Mouse (Mus musculus) frontal cortex, adult 2 months (tissue): ENCODE data around the gene Myrf. TPM values are rescaled to one million over a fixed set of nuclear protein-coding genes. Genes with fewer than 3 reads are reported as not detected.
A peak's percentile ranks its signal among the peaks of the same experiment; 100 is the strongest.

Experiments used
- DNase-seq, 2 experiments: peaks; one replicate each; pipeline ENCODE4 v3.0.0; 2022; ENCODE audit warnings: low spot score in 1 of 2; ENCODE audit errors: extremely low spot score in 1 of 2
- polyA plus RNA-seq: library from polyadenylated mRNA; depleted of rRNA; stranded (reverse); fragments of >200 nt; gene quantifications from 2 replicates; pipeline ENCODE4 v1.2.3, GENCODE M21; 2012

Myrf gene
- polyA plus RNA-seq, 1 experiment, result 13.4 TPM

DNA sequence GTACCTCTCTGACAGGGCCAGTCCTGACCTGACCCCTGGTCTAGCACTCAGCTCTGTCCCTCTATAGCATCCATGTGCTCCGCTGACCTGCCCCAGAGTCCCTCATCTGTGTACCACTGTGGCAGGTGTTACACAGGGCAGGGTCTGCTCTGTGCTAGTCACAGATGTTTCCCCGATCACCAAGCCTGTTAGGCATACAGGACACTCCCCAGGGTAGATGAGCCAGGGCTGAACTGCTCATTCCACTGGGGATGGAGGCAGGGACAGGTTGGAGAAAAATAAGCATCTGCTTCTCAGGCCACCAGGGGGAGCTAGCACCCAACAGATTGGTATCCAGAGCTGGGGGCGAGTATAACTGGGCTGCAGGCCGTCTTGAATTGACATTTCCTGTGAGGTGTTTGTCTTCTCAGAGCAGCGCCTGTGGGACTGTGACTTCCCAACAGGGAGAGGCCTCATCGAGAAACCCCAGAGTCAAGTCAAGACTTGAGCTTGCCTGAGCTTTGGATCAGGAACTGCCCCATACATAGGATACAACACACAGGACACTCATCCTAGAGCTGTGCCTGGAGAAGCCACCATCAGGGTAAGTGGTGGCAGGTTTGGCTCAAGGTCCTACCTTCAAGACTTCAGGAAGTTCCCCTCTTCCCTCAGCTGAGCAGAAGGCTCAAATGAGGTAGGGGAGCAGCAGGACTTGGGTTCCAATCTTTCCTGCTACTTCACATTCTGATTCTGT, 17.9 kb upstream of the Myrf start:
- peak; percentile 61 to 92 for DNase-seq

DNA sequence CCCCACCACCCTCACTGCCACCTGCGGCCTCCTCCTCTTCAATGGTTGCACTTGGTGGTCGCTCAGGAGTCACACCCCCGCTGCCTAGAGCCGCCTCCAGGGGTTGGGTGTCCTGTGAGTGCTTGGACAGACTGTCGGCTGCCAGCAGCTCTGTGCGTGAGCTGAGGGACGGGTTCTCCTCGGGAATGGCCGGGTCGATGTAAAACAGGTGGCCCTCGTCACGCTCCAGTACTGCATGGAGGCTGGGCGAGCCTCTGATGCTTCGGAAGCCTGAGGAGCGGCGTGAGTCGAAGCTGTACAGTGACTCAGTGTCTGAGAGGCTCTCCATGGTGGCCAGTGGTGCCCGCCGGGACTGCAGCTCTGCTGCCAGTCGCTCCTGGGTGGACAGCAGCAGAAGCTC, 7.6 kb upstream of the Myrf start:
- DNase-seq, result no peak

DNA sequence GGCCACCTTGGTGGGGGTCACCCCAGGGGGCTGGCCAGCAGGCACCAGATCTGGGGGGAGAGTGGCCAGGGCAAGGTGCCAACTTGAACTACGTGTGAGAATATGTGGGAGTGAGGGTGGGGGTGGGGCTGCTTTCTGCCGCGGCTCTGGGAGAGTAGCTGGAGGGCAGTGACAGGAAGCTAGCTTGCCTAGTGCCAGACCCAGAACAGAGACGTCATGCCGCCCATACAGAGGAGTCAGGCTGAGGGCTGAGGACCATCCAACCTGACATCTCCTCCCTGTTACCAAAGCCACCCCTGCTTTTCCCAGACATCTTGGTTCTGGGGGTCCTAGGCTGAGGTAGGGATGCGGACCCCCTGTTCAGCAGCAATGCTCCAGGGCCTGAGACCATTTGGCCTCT, 6.6 kb upstream of the Myrf start:
- no peak for DNase-seq

DNA sequence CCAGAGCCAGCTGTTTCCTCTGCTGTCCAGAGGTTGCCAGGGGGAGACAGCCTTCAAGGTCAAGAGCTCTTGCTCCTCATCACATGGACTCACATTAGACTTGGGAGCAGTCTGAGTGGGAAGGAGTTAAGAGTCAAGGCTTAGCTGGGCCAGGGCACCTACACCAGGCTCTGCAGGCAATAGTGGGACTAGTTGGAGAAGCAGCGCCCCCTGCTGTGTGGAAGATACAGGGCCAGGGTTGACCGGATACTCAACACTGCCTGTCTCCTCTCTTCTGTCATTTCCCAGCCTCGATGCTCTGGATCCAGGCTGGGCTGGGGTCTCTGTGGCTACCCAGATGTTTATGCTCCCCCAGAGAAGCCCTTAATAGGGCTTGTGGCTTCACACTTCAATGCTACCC, 3.6 kb upstream of the Myrf start:
- DNase-seq, result peak in 1 of 2 experiments; percentile 76

DNA sequence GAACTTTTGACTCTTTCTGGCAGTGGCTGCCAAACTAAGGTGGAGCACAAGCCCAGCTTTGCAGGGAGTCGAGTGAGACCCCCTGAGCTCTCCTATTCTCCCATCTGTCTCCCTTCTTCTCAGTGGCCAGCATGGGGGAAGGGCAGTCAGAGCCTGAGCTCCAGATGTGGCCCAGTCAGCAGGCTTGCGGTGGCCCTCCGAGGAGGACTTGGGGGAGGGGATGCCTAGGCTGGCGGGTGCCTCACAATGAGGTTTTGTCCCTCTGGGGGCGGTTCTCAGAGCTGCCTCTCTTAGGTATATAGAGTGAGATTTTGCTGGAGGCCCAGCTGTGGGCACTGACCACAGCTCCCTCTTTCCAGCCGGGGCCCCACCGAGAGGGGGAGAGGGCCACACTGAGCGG, 2.4 kb upstream of the Myrf start:
- no peak for DNase-seq

DNA sequence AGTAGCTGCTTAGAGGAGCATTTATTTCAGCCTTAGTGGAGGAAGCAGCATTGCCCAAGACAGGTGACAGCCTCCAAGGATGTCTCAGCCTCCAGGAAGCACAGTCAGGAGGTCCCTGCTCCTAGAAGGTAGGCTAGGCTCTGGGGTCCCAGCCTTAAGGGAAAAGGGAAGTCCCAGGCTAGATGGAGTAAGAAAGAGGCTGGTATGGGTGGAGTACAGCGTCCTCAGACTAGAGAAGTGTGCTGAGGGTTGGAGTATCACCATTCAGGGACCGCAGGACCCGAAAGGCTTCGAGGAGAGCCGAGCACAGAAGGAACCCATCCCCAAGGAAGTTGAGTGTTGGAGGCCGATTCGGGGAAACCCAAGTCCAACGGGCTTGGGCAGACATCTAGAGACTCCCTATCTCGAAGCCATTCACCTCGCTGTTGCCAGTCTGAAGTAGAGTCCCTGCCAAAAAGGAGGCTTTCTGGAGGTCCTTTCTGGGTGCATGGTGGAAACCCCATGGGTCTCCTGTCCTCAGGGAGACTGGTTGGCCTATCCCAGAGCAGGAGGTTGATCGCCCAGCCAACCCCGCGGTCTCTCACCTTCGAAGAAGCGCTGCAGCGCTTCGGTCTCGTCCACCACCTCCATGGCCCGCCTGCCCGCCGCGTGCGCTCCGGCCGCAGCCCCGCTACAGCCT, 434 bp downstream of the Myrf start:
- no peak for DNase-seq

DNA sequence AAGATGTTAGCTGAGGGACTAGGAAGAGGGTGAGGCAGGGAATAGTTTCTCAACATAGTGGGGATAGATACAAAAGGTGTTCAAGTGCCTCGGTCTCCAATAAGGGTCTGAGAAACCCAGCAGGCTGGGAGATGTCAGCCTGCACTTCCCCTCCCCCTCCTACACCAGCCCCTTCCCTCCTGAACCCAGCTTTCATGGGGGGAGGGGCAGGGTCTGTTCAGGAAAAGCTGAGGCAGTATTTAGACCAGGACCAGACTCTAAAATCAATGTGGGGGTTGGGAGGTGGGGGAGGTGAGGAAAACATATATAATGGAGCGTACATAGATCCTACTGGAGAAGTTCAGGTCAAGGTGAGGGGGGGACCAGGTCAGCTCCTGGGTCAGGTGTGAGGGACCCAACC, 1.1 kb downstream of the Myrf start:
- DNase-seq, result no peak

DNA sequence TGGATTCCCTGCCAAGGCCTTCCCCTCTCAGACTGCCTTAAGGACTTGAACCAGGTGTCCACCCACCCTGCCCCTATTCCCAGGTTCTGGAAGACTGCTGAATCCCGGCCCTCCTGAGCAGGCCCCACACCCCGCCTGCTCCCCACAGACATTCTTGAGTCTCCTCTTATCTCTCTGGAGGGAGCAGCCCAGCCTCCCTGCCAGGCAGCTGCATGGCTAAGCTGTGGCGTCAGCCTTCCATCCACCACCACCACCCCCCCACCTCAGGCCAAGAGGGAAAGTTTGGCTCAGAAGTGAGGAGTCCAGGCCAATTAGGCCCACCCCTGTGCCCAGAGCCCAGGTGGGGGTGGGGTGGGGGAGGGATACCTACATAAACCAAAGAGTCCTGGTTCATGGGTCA, 2.1 kb downstream of the Myrf start:
- DNase-seq, result no peak

DNA sequence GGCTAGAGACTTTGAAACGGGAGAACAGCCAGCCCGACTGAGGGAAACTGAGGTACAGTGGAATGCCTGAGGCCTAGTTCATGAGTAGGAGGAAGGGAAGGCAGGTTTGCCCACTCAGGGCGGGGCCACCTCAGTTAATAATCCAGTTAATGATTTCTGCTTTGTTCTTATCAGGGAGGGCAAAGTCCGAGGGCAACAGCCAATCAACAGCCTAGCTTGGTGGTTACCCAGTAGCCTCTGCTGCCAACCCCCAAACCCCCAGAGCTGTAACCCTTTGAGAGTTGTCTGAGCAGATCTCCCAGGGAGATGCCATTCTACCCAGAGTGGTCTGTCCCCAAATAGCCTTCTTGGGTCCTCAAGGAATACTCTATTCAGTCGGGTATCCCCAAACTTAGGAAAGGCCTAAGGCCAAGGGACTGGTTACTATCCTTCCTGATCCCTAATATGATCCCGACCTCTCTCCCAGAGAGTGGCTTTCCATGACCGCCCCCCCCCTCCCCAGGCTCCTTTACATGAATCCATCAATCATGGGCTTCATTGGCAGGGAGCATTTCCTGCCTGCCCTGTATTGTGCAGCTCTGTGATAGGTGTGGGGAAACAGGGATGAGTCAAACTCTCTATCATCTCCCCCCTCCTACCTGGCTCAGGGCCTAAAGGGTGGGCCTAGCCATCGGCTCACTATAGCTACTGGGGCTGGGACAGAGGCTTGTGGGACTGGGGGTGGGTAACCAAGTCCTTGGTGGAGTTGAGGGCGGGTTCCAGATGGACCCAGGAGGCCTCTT, 4.6 kb downstream of the Myrf start:
- DNase-seq, result no peak

DNA sequence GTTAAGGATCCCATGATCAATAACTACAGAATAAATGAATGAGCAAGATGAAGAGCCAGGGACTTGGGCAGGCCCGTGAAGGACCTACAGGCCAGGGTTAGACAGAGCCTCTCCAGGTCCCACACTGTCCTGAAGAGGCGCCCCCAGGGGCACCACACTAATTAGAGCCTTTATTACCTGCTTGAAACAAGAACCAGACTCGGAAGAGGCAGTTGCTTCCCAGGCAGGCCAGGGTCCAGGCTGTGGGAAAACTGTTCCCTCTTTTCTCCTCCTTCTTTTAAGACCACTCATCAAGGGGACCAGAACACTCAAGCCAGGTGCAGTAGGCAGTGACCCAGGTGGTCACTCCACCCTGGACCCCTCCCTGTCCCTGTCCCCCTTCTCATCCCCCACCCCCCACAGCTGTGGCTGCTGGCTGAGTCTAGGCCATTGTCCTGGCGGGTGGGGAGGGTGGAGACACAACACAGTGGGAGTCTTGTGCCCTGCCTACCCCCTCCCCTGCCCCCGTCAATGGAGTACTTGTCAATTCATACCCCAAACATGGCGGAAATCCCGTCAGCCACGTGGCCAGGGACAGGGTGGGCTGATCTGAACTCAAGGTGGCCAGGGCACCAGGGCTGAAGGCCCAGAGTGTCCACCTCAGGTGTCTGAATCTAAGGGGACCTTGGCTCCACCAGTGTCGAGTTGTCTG, 8.1 kb downstream of the Myrf start:
- peak in 1 of 2 experiments; percentile 35 for DNase-seq

DNA sequence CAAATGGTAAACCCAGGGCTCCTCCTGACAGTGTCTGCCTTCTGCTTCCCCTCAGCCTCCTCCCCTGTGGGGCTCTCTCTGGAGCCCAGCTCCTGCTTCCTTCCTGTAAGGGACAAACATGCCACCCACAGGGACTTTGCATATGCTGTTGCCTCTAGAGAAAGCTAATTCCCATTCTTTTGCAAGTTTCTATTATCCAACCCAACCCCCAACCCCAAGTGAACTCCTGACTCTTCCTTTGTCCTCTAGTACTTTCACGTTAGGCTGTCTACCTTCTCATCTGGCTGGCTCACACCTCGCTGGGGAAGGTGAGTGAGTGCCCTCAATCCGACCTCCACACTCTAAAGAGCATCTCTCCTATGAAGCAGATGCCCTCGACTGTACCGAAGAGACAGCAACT, 8.7 kb downstream of the Myrf start:
- DNase-seq, result no peak

DNA sequence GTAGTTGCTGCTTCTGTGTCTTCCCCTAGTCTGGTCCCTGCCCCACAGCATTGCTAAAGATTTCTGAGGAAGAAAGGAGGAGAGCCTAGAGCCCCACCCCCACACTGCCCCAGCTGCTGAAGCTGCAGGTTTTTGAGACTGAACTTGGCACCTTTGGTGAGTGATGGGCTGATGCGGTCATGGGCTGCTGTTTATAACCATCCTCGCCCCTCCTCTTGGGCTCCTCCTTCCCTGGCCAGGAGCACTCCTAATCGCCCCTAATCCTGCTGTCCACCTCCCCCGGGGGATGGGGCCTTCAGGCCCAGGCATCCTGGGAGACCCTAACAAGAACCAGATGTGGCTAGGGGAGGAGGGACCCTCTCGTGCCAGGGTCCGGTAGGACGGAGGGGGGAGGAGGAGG, 9.5 kb downstream of the Myrf start:
- no peak for DNase-seq

DNA sequence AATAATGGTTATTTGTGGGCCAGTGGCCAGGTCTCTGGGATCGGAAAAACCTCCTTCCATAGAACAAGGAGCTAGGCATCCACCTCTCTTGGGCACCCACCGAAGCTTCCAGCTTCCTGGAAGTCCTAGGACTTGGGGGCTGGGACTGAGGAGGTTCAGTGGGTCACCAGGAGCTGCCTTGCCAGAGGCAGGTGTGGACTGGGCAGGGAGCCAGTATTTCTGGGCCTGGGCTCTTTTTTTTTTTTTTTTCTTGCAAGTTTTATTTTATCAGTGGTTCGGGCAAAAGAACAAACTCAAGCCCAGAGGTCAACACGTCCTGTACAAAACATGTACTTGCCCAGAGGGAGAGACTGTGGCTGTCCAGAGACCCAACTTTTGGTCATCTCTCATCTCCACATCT, 14.8 kb downstream of the Myrf start:
- no peak for DNase-seq

DNA sequence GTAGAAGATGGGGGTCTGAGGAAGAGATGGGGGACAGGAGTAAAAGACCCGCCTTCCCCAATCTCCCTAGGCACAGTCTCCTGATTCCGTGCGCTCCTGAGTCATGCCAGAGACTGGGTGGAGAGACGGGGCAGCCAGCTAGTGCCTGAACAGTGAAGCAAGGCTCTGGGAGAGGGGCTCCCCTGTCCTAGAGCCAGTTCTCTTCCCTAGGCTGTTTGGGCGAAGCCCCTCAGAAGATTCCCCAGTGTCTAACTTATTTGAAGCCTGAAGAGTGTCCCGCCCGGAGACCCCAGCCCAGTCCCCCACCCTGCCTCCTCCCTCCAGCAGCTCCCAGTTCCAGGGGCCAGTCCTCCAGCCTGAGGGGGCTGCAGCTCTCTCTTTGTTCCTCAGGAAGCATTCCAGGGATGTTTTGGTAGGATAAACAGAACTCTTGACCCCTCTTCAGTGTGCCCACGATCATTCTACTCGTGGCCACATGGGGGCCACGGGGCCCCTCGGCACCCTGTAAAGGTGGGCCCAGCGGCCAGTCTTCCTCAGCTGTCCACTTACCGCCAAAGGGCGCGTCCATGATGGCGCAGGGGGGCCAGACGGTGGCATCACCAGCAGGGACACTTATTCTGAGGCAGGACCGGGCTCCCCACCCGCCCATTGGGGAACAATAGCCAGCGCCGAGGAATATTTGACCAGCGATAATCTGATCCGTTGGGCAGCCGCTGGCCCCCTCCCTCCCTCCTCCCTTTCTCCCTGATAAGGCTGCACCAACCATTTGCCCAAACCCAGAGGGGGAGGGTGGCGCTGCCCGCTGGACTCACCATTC, 15.7 kb downstream of the Myrf start:
- no peak for DNase-seq

DNA sequence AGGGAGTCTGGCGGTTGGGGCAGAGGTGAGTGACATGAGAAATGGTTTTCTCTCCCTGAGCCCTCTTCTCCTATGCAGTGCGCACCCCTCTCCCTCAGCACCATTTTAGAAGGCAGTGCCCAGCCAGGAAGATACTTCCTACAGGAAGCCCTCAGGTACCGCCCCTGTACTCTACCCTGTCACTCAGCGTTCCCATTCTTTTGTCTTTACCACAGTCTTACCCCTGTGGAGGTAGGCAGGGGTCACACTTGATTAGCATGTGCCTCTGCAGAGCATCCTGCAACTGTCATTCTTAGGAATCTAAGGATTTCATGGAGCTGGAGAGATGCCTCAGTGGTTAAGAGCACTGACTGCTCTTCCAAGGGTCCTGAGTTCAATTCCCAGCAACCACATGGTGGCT, 17.0 kb downstream of the Myrf start:
- DNase-seq, result no peak

DNA sequence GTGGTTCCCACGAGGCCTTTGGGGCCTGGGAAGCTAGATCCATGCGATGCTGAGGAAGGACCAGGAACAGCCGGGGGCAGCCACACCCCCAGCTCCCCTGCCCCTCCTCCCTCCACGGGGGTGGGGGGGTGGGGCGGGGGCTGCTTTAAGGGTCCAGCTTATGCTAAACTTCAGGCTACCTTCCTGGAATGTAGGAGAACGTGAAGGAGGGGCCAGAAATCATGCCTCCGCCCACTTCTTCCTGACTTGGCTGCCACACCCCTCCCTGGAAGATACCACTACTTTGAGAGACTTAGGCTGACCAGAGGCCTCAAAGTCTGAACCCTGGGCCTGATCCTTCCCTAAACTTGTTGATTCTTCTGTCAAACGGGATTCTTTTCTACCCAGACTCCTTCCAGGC, 17.9 kb downstream of the Myrf start:
- no peak for DNase-seq

DNA sequence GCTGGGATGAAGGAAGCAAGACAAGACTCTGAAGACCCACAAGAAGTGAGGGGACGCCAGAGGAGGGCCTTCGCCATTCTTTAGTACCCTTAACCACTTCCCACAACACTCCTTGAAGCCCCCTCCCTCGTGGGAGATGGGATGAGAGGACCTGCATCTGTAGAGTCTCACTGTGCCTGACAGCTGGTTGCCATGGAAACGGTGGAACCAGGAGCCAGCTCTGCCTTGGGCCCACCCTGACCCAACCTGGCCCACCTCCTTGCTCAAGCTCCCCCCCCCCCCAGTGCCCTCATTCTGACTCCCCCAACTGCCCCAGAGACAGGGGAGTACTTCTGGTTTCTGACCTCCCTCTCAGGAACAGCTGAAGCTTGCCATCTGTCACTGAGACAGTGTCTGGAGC, 19.0 kb downstream of the Myrf start:
- DNase-seq, result no peak

DNA sequence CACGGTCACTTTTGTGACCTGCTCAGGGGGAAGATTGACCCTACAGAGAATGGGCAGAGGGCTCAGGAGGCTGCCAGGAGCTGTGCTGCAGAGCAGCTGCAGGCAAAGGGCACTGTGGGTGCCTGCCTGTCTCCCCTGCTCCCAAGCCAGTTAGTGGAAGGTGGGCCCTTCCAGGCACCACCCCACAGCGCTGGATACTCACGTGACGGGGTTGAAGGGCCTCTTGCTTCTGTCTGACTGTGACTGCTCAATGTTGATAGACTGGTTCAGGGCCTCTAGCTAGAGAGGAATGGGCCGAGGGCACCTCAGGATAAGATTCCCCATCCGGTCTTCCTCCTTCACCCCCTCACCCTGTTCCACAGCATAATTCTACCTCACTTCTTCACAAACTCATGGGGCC, 21.0 kb downstream of the Myrf start:
- no peak for DNase-seq

DNA sequence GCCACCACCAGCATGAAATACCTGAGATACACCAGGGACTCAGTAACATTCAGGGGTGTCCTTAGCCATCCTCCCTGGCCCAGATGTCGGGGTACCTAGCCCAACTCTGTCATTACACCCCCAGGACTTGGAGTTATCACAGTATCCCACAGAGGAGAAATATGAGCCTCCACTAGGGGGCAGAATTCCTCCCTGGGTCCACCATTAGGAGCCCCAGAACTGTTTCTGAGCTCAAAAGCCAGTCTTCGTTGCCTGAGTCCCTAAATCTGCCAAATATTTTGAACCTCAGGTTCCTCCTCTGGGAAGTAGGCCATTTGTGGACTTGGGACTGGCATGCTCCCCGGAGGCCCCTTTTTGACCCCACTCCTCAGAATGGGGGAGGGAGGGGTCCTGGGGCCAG, 21.4 kb downstream of the Myrf start:
- peak in 1 of 2 experiments; percentile 82 for DNase-seq

DNA sequence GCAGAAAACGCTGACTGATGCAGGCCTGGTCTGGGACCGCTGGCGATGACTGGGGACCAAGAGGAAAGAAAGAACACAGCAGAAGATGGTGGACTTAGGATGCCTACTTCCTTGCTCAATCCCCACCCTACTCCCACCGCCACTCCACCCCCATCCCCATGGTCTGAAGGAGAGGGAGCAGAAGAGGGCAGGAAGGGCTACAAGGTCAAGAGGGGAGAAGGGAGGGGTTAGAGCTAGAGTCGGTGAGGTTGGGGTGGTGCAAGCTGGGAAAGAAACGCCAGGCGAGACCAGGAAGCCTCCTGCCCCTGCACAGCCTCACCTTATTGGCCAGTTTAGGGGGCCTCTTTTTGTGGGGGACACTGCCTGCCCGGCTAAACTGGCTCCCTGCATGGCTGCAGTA, 24.4 kb downstream of the Myrf start:
- no peak for DNase-seq
